Mouse (Mus musculus) layer of hippocampus, postnatal 14 days (tissue): ENCODE measurements at regions not wholly inside any gene's neighbourhood (a gene's known extent, or its start where the extent isn't known, plus 50 kb on each side); places are given as distances from the start of the nearest gene placed in this dataset.
A peak's percentile ranks its signal among the peaks of the same experiment; 100 is the strongest.

Experiments
- DNase-seq, 2 experiments: peaks; one replicate each; pipeline ENCODE4 v3.0.0; 2021 to 2022; ENCODE audit warnings: low spot score in 2 of 2, mixed read lengths in 1 of 2

DNA sequence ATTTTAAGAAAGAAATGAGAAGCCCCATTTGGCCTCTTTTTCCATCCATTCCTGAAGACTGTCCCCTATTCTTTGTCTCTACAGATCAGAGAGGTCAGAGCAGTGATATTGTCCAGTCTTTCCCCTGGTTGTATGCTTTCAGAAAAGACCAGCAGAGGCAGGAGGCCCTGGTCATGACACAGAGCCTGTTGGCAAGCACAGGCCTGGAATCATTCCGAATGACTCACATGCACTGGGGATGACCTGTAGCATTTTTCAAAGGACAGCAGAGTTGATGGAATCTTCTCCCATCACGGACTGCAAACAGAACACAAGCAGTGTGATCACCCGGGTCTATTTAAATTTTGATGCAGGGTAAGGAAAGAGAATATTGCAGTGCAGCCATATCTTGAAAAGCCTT is 50.2 kb upstream of the Nxt1 start:
- DNase-seq: no peak

DNA sequence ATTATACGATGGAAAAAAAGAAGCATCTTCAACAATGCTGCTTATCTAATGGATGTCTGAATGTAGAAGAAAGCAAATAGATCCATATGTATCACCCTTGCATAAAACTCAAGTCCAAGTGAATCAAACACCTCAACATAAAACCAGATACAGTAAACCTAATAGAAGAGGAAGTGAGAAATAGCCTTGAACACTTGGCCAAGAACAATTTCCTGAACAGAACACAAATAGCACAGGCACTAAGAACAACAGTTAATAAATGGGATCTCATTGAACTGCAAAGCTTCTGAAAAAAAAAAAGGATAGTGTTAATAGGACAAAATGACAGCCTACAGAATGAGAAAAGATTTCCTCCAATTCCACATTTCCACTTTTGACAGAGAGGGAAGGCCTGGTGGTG is 60.5 kb upstream of the Nxt1 start:
- no peak for DNase-seq

DNA sequence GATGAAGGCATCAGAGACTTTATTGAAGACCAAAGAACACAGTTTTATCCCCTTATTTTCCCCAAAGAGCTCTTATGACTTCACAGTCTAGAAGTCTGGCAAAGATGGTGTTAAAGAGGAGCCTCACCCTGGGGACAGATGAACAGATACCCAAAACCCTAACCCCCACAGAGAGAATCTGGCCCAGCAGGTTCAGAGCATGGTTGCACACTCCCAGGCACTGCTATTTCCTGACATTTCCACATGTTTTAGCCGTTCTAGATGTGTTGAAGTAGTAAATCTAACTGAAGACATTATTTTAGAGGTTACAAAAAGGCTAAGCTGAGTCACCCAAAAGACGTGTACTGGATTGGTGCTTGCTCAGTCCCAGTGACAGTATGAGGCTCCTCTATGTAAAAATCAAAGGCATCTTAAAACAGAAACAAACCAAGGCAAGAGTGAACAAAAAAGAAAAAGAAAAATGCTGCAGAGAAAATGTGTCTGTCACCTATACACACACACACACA is 66.9 kb upstream of the Nxt1 start:
- DNase-seq: no peak

DNA sequence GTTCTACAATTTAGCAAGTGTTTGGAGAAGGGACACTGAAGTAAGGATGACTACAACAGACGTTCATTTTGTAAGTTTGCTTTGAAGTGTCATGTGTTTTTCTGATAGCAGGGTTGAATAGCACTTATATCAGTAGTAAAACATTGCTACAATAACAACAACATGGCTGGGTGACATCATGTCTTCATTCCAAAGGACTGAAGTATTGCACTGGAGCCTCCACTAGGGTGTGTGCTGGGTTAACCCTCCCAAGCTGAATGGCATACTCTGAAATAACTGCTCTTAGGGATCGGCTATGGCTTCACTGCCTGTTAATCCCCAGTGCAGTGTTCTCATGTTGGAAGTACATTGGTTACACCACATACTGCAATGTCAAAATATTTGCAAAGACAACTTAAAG is 68.5 kb upstream of the Nxt1 start:
- no peak for DNase-seq

DNA sequence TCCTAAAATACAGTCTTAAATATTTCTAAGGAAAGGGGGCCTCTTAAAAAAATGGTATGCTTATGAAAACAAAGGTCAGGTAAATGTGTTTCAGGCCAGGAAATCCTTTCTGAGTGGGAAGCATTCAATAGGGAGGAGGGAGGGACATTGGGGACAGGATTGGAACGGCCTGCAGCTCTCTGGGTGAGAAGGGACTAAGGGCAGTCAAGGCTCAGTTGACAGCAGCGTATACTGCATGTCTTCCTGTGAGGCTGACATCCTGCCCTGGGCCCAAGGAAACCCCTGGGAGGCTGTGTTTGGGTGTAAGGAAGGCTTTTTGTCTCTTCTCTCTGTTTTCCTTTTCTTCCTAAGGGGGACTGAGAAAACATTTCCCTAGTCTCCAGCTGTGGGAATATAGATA is 69.1 kb upstream of the Nxt1 start:
- DNase-seq: no peak

DNA sequence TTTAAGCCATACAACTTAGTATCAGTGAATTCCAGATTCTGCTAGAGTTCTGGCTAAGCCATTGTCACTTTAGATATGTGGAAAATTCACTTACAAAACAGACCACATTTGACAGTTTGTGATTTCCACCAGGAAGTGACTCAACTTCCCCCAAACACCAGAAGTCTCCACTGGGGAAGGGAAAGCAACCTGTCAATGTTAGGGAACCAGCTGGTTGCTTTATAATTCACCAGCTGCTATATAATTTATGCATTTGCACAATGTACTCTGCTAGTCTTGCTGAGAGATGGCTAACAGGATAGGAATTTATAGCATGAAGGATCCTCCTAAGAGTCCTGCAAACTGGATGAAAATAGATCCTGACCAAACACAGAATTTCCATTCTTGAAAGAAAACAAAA is 72.9 kb upstream of the Nxt1 start:
- peak in 1 of 2 experiments; percentile 71 for DNase-seq

DNA sequence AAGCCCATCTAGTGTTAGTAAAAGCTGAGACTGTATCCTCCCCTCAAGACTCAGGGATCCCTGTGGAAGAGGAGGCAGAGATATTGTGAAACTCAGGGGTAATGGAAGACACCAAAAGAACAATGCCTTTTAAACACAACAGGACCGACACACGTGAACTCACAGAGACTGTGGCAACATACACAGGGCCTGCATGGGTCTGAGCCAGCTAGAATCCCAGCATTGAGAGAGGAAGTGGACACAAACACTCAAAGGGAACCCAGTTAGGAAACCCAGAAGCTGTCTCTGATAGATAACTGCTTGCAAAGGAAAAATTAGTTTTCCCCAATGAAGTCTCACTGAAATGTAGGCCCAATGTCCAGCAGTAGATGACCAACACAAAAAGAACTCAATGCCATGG is 75.4 kb upstream of the Nxt1 start:
- no peak for DNase-seq

DNA sequence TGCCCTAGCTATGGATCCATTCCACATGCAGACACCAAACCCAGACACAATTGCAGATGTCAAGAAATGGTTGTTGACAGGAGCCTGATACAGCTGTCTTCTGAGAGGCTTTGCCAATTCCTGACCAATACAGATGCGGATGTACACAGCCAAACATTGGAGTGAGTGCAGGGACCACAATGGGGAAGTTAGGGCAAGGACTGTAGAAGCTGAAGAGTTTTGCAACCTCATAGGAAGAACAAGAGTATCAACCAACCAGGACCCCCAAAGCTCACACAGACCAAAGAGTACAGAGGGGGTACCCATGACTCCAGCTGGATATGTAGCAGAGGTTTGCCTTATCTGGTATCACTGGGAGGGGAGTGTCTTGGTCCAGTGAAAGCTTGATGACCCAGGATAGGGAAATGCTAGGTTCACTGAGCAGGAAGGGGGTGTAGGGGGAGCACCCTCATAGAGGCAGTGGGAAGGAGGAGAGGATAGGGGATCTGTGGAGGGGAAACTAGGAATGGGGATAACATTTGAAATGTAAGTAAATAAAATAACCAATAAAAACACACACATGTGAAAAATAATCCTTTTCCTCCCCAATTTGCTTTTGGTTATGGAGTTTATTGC is 86.6 kb upstream of the Nxt1 start:
- DNase-seq: no peak

DNA sequence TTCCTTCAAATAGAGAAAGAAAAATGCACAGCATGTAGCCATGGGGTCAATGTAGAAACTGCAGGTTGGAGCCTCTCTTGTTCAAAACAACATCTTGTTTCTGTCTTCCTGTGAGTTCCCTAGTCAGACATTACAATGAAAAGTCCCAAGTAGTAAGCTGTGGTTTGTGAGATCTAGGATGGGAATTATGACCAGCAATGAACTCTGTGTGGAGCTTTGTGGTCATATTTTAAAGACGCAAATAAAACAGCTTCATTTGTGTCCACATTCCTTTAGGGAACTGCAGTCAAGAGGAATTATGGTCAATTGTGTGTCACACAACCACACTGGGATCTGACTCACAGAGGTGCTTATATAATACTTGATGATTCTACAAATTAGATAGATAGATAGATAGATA is 90.2 kb upstream of the Nxt1 start:
- DNase-seq: no peak

DNA sequence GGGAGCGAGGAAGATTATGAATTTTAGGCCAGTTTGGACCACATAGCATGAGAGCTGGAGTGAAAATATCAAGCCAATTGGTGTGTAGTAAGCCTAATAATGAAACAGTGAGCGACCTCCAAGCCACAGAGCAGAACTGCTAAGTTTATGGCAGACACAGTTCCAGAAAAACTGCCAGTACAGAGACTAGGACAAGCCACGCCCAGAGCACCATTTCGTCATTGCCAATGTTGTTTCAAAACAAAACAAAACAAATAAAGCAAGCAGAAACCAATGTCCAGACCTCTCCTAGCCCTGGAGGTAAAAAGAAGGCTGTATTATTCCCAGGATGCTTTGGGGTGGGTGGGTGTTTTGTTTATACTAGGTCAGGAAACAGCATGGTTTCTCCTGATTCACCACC is 90.7 kb upstream of the Nxt1 start:
- no peak for DNase-seq

DNA sequence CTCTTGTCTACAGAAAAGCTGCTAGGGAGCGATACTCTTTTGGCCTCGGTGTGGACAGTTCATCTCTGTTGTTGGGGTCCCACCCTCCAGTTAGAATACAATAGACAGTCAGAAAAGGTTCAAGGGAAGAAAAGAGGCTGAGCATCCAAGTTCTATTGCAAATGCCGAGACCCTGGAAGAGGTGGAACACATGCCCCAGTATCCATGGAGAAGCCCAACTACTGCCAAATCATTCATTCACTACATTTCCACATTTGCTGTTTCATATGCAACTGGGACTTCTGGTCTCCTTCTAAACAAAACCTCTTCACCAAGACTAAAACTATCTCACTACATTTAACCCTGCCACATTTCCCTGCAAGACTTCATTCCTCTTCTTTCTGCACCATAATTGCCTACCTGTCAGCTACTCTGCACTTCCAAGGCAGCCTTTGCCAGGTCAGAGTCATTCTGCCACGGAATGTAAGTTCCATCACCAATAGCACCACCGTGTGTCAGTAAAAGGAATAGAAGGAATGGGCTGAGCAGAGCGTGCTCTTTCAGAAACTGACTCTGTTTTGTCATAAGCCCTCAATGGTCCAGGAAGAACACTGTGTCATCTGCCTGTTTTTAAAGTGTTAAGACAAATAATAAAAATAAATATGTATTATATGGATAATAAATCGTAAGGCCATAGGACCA is 92.0 kb upstream of the Nxt1 start:
- DNase-seq: peak in 1 of 2 experiments; percentile 47

DNA sequence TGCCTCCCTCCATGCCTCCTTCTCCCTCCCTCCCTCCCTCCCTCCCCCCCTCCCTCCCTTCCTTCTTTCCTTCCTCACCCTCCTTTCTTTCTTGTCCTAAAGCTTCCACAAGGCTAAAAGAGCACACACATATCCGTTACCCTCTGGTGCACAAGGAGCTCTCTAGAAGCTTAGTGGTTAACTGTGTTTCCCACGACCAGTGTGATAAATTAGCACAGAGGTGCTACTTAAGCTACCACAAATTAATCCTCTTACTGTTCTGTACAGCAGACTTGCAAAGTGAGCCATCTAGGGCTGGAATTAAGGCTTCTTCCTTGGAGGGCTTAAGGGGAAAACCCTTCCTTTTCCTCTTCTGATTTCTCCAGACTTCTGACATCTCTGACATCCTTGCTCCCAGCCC is 92.8 kb upstream of the Nxt1 start:
- DNase-seq: no peak

DNA sequence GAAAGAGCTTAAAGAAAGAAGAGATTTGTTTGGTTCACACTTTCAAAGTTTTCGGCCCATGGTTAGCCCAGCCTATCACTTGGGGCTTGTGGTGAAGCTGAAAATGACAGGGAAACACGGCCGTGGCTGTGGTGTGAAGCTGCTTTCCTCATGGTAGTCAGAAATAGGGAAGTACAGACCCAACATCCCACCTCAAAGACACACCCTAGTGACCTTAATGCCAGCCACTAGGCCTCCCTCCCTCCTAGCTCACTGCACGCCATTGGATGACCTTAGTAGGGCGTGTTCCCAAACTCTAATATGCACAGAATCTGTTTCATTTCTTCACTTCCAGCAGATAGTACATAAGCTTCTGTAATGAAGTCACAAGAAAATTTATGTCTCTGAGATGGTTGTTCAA is 93.4 kb upstream of the Nxt1 start:
- no peak for DNase-seq

DNA sequence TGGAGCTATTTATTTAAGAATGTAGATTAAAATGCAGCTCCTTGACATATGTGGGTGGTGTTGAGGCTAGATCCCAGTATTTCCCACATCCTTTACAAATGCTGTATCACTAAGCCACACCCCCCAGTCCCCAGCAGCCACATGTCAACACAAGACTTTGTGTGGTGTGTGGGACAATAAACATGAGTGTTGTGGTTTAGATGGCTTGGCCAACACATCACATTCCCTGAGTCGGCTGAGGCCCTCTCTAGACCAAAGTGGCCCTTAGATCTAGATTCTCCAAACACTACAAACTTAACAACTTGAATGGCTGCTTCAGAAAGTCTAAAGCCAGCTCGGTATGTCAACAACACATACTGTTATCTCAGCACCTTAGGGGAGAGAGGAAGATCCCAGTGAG is 94.2 kb upstream of the Nxt1 start:
- DNase-seq: no peak

DNA sequence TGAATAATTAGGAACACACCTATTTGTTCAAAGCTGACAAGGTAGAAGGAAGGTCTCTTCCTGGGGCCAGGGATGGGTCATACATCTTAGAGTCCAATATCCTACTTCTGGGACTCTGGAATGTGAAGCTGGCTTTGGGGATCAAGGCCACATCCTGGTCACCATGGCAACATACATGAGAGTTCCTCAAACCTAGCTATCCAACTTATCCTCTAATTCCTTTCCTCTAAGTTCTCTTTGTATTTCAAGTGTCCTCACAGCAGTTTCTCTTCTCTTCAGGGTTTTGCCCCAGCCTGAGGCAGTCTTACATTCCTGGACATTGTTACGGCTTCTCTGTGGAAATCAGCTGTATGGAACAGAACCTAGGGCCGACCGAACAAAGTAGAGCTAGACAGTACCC is 97.0 kb upstream of the Nxt1 start:
- no peak for DNase-seq

DNA sequence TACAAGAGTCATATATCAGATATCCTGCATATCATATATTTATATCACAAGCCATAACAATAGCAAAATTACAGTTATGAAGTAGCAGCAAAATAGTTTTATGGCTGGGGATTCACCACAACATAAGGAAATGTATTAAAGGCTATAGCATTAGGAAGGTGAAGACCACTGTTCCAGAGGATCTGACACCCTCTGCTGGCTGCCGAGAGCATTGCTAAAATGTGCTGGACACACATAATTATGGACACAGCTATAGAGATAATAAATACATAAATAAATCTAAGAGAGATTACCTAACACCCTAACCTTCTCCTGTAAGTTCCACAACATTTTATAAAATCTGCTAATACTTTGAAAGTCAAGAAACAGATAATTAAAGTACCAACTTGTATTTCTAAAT is 100.2 kb upstream of the Nxt1 start:
- DNase-seq: peak; percentile 17 to 46

DNA sequence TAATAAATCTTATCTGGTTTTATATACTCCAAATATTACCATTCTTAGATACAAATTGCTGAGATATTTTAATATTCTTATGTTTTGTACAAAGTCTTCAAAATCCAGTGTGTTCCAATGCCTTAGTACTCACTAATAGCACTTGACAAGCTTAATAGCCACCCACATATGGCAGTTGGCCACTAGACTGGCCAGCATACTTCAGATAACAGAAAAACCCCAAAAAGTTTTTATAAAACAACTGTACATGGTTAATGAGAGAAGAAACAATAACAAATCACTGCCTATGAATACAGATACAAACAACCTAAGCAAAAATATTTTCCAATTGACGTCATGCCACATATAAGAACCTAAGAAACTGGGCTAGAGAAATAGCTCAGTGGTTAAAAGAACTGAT is 100.8 kb upstream of the Nxt1 start:
- DNase-seq: no peak

DNA sequence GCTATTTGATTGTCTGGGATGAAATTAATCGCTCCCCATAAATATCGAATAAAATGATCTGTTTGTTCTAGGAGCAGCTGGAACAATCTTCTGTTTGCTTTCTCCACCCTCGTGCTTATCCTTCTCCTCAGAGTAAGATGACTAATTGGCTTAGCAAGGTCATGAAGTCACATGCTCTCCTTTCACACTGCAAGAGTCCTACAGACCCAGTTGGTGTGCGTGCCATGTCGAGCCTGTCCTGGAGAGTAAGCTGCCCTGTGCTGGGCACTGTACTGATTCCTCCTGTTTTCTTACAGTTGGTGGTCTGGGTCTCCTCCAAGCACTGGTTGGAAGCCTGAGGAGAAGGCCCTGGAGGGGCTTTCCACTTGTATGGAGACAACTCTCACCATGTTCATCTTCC is 101.4 kb upstream of the Nxt1 start:
- DNase-seq: no peak

DNA sequence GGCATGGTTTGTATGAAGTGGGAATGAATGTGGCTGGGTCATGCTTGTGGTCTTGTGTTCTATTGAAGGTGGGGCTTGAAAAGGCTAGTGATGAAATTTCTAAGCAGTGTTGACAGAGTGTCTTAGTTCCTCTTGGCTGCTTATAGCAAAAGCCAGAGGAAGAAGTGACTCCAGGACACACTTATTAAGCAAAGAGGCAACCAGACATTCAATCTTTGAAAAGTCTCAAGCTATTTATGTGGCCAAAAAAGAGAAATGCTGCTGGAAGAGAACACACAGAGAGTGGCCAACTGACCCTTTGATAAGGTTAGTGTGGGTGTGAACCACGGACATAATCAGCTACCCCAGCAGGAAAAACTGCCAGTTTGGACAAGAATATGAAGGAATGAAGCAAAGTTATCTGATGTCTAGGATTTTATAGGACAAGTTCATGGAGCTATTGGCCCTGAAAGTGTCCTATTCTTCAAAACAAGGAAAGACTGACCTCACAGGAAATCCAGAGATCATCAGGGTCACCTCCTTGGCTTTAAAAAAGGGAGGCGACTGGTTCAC is 104.4 kb upstream of the Nxt1 start:
- DNase-seq: no peak

DNA sequence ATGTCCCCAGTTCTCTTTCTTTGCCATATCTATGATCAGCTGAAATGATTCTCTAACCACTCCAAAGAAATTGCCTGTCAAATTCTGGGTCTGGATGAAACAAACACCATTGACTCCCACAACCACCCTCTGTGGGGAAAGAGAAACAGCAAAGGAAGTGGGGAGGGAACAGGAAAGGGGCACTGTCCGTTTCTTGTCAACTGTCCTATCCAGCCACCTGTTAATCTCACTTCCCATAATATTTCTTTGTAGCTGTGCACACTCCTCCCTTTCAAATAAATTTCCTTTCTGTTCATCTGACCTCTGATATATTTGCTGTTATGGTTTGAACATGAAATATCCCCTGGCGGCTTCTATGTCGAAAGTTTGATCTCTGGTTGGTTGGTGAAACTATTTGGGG is 109.0 kb upstream of the Nxt1 start:
- peak in 1 of 2 experiments; percentile 20 for DNase-seq

DNA sequence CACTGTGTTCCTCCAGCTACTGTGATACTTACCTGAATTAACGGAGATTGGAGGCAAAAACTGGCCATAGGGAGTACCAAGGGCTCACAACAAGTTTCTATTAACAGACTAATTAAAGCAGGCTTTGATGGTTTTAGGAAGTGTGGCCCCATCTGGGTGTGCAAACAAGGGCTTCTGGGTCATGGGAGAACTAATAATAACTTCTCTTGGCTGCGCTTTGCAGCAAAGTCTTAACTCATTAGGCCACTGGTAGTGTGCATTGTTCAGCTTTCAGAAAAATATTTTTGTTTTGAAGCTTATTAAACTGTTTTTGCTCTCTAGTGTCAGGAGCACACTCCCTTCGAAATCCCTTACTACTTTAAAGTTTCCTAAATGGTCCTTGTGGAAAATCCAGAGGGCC is 110.4 kb upstream of the Nxt1 start:
- no peak for DNase-seq

DNA sequence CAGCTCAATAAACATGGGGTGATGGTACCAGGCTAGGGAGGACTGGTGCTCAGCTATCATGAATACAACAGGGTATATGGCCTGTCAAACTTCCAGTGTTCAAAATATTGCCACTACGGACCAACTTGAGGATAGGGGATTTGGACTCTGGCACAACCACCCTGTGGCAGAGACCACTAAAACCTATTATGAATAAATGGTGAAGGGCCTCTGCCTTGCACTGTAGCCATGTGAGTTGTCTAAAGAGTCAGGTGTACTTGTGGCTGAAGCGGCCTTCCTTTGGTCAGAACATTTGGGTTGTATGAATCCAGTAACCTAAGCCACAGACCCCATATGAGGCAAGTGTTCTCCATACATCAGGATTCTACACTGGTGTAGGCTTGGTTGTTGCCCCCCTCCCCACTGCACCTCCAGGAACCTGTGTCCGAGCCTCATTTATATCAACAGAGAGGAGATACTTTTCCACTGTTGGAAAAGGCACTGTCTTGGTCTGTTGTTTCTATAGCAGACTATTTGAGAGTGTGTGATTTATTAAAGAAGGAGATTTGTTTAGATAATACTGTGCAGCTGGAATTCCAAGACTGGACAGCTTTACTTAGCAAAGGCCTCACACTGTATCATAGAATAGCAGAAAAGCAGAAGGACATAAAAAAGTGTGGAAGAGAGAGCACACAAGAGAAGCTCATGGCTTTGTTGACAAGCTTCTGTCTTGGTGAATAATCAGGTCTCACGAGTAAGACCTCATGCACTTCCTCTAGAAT is 112.2 kb upstream of the Nxt1 start:
- no peak for DNase-seq
